In the genomic region with DNA sequence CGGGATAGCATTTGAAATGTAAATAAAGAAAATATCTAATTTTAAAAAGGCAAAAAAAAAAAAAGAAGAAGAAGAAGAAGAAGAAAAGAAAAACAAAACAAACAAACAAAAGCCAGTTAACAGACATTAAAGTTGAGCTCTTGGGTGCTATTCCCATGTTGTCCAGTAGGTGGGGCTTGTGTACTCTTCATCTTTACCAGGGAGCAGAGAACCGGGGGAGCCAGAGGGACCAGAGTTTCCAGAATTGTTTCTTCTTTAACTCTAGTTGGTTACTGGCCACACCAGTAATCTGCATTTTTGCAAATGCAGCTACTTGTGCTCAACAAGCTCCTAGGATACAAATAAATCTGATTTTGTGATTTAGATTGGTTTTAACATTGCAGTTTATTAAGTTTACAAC, we compare ENCODE assay signal across 8 mouse cellular contexts.
DNase-seq lines count a peak whose midpoint lies in the region; ATAC-seq and TF ChIP-seq lines count a peak whose summit lies in the region.

No protein-coding gene starts in this region.

- no peak overlapping the region for H3K9ac ChIP-seq in kidney, postnatal 0 days (ENCODE audit: low read depth, low read length)
- no peak overlapping the region for H3K9ac ChIP-seq in liver, postnatal 0 days (replicated peaks)

- peak; percentile 57 to 63 for DNase-seq in B cell, adult 2 months
- peak; percentile 95 for DNase-seq in NIH3T3 (ENCODE audit: low read depth)
- DNase-seq in cerebellum, adult 9-10 months, result peak; percentile 60
- DNase-seq in gastrocnemius, adult 18-20 months (ENCODE audit: low spot score), result peak; percentile 67
- DNase-seq in kidney, postnatal 0 days (ENCODE audit: low spot score), result peak; percentile 95
- DNase-seq in liver, postnatal 0 days, result peak; percentile 51
- peak; percentile 48 to 62 for DNase-seq in right cerebral cortex, adult 2 months (ENCODE audit: low spot score in 2 of 2)
- peak; percentile 15 to 57 for DNase-seq in urinary bladder, postnatal 36 days (ENCODE audit: low spot score in 2 of 2)

- H3K9me3 ChIP-seq in kidney, postnatal 0 days (replicated peaks; ENCODE audit: low read length), result no peaks in the 10 kb centered on the region
- H3K9me3 ChIP-seq in liver, postnatal 0 days (ENCODE audit: low read length), result no peaks in the 10 kb centered on the region

- 4% methylated on average over 2 of the region's 2 CpGs for WGBS in kidney, postnatal 0 days
- 21% methylated on average over 2 of the region's 2 CpGs for WGBS in liver, postnatal 0 days (ENCODE audit: insufficient replicate concordance)

- no peaks in the 10 kb centered on the region for H3K4me1 ChIP-seq in kidney, postnatal 0 days (replicated peaks; ENCODE audit: insufficient read depth, low read length)
- no peaks in the 10 kb centered on the region for H3K4me1 ChIP-seq in liver, postnatal 0 days (ENCODE audit: insufficient read depth)

- no peak overlapping the region for H3K4me3 ChIP-seq in kidney, postnatal 0 days (replicated peaks; ENCODE audit: low read depth, low read length)
- H3K4me3 ChIP-seq in liver, postnatal 0 days (ENCODE audit: low read depth, low read length), result no peak overlapping the region

- no peak for TF ChIP-seq EP300 in liver, postnatal 0 days (IDR thresholded peaks at IDR 0.05; ENCODE audit: low read depth)

- TF ChIP-seq CTCF in kidney, postnatal 0 days (IDR thresholded peaks at IDR 0.05; ENCODE audit: low read depth), result peak; percentile 94
- peak; percentile 84 for TF ChIP-seq CTCF in liver, postnatal 0 days (IDR thresholded peaks at IDR 0.05; ENCODE audit: low read depth)

- no peak overlapping the region for H3K27ac ChIP-seq in kidney, postnatal 0 days
- H3K27ac ChIP-seq in liver, postnatal 0 days (ENCODE audit: low read depth), result no peak overlapping the region

- no peaks in the 10 kb centered on the region for H3K27me3 ChIP-seq in kidney, postnatal 0 days (ENCODE audit: insufficient read depth, low read length)
- no peaks in the 10 kb centered on the region for H3K27me3 ChIP-seq in liver, postnatal 0 days (ENCODE audit: insufficient read depth, low read length)

- no peak overlapping the region for H3K4me2 ChIP-seq in kidney, postnatal 0 days (ENCODE audit: low read length)
- no peak overlapping the region for H3K4me2 ChIP-seq in liver, postnatal 0 days (ENCODE audit: low read depth, low read length)

- no peaks in the 10 kb centered on the region for H3K36me3 ChIP-seq in kidney, postnatal 0 days (ENCODE audit: insufficient read depth, low read length)
- no peaks in the 10 kb centered on the region for H3K36me3 ChIP-seq in liver, postnatal 0 days (replicated peaks; ENCODE audit: insufficient read depth, low read length)

- no peak for ATAC-seq in kidney, postnatal 0 days (replicated peaks; ENCODE audit: low FRiP score, low read depth)
- no peak for ATAC-seq in liver, postnatal 0 days

Comparison
In these comparisons a context has a peak if more than half of its experiments do, and no peak if none do; other contexts are left out.
1. DNase-seq: peak in every context shown above with its lines; median percentile 95 in NIH3T3; 95 in kidney, postnatal 0 days; 67 in gastrocnemius, adult 18-20 months; 60 in B cell, adult 2 months; 60 in cerebellum, adult 9-10 months; 55 in right cerebral cortex, adult 2 months; 51 in liver, postnatal 0 days; 36 in urinary bladder, postnatal 36 days.